Mouse (Mus musculus) liver, adult (tissue): Measurements from ENCODE around the gene Ccl9.

Experiments used
- GATA4 ChIP-seq: IDR thresholded peaks from 2 replicates; pipeline ENCODE4 v1.6.1; 2014; ENCODE audit warnings: mild to moderate bottlenecking, low read length; ENCODE audit not compliant: insufficient replicate concordance

The Ccl9 gene

DNA sequence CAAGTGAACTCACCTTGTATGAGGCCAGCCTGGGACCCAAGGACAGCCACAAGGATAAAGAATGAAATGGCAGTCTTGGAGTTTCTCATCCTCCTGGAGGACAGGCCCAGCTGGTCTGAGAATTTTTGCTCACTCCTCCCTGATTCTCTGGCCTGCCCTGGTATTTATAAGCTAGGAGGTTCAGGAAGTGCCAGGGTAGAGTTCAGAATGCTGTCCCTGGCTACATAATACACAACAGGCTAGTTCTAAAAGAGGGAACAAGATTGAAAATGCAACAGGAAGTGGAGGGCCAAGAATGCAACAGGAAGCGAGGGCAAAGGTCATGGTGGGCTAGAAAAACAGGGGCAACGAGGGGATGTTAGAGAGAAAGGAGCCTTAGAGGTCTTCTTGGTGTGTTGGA is 14.4 kb upstream of the Ccl9 start, which contains the start of gene Ccl6:
Gene Ccl6, minus strand, starts transcription at position 235 of the 400 bp plus-strand sequence.
- TF ChIP-seq GATA4, result no peak

DNA sequence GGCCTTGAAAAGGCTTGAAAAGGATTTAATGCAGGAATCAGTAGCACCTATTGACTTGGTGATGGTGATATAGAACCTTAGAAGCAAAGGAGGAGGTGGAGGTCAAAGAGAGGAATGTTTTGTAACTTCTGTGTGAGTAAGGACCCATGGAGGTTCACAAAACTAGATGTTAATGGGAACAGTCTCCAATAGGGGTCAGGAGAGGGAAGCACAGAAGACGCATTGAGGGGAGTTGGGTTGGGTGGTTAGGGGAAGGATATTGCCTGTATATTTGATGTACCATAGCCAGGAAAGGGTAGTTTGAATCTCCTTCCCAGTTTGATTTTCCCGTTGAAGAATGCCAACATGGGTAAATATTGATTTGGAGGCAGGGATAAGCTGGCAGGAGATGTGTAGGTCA is 5.8 kb upstream of the Ccl9 start:
- TF ChIP-seq GATA4, result no peak

DNA sequence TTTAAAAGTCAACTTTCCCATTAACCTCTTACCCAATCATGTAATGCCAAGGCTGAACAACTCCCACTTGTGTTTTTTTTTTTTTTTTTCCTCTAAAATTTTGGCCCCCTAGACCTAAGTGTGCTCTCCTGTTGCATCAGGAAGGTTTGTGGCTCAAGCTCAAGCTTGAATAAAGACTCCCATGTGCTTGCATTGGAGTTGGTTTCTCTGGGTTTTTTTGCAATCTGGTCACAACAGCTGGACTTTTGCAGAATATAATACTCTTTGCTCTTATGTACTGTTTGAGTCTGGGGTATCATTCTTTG is 5.0 kb upstream of the Ccl9 start:
- no peak for TF ChIP-seq GATA4

DNA sequence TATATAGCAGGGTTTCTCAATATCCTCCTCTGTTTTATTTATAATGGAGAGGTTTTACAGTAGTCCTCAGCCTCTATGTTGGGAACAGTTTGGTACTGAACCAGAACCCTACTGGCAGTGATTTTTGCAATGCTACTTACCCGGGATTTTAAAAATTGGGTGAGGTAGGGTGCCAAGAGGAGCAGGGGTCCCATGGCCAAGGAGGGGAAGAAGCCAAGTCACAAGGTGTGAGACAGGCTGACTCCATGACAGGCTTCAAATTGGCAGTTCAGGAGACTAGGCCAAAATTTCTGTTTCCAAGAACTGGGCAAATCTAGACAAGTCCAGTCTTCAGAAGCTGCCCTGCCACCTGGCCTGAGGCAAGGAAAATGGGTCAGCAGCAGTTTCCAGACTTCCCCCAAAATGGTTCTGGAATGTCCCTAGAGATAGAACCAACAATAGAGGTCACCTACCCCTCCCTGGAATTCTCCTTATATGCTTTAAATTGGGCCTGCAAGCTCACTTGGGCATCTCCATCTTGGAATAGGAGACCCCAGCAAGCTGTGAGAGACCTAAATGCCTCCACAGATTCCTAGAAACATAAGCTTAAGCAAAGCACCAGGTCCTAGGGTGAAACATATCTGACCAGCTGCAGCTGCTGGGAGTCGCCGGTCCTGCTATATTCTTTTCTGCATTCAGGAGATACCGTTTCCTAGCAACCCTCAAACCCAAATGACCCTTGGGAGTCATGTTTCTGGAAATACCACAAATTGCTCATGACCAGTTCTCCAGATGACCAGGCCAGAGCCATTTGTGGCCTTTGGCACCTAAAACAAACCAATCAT is 4.4 kb upstream of the Ccl9 start:
- TF ChIP-seq GATA4, result no peak; the same call in 1 of the 2 replicates

DNA sequence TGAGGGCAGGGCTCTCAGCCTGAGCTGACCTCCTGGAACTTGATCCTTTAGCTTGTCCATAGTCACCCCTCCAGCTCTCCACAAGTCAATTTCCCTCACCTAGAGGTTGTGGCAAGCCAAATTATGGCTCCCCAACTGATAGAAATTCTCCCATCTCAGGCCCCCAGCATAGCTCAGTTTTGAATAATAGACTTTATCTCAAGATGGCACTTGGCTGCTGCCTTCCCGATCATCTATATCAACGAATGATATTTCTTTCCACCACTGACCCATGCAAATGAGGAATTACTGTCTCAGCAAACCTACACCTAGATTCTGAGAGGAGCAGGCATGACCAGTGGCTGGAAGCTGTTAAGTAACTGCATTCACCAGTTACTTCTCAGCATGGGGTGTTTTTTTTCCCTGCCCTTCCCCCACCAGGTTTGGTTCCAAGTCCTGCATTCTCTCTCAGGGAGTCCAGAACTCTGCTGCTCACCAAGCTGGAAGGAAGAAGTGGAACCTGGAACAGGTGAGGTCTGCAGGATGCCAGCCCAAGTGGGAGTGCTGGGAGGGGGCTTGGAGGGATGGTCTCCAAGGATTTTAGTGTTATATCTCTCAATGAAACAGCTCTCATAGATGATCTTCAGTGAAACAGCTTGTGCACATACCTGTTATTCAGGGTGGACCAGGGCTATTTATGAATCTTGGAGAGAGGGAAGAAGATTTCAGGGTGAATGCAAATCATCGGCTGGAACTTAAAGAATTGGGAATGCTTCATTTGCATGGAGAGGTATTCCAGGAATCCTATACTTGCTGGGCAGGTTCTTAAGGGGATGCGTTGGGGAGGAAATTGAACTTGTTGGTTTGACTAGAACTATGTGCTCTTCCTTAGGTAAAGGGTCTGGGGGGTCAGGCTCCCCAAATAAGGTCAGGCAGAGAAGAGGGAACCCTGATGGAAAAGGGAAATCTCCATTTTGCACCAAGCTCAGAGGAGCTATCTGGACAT is 3.5 kb upstream of the Ccl9 start:
- no peak for TF ChIP-seq GATA4

DNA sequence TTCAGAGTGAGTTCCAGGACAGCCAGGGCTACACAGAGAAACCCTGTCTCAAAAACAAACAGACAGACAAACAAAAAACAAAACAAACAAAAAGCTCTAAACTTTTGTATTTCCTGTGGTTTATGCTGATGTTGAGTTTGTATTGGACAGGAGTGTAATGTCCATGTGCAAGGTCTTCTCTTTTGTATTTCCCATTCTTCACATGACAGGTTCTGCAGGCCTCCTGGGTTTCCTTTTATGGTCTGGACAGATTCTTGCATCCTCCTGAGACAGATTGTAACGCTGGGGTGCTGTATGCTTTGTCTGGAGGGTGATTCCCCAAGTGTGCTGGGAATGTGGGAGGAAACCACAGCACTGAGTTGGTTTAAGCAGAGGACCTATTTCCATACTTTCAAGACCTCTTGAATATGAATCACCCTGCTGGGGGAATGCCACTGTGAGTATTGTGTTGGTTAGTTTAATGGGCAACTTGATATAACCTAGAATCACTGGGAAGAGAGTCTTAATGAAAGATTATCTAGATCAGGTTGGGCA is 2.3 kb upstream of the Ccl9 start:
- TF ChIP-seq GATA4, result no peak

GRCm38 (mm10) chr11:83578999-83579398 is 563 bp upstream of the Ccl9 start:
- no peak for TF ChIP-seq GATA4

- no peak for TF ChIP-seq GATA4
Observed at GRCm38 (mm10) chr11:83576927-83577555, 1.4 kb downstream of the Ccl9 start.

DNA sequence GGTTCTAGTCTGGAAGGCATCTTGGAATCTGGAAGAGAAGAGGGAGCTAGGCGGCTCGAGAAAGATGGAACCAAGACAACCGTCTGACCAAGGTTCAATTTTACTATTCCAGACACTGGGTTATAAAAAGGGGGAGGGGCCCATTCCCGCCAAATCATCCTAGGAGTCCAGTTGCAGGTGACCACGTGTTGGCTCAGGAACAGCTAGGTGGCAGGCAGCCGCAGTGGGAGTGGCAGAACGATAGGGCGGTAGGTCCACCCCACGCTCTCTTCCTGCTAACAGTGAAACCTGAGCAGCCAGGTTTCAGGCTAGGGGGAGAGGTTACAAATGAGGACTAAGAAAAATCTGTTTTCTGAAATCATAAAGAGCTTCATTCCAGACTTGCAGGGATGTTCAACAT is 5.6 kb downstream of the Ccl9 start:
- TF ChIP-seq GATA4, result no peak

GRCm38 (mm10) chr11:83572223-83572622 is 6.2 kb downstream of the Ccl9 start:
- no peak for TF ChIP-seq GATA4

GRCm38 (mm10) chr11:83570189-83570588 is 8.2 kb downstream of the Ccl9 start:
- TF ChIP-seq GATA4, result no peak

- no peak for TF ChIP-seq GATA4
Observed at GRCm38 (mm10) chr11:83569249-83569648, 9.2 kb downstream of the Ccl9 start.

DNA sequence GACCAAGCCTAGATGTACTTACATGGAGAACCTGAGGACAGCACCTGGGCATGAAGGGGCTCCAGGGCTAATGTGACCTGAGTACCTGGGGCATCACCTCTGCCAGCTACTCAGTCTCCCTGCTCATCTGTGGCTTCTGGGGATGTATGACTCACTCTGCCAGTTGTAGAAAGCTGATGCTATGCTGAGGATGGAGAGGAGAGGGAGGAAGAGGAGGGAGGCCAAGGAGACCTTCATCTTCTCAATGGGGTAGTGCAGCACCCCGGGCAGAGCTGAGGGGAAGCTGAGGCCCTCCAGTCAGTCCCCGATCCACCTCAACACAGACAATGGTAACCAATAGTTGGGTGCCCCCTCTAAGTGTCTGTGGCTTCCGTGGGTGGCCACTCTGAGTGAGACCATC is 9.7 kb downstream of the Ccl9 start:
- TF ChIP-seq GATA4, result no peak

DNA sequence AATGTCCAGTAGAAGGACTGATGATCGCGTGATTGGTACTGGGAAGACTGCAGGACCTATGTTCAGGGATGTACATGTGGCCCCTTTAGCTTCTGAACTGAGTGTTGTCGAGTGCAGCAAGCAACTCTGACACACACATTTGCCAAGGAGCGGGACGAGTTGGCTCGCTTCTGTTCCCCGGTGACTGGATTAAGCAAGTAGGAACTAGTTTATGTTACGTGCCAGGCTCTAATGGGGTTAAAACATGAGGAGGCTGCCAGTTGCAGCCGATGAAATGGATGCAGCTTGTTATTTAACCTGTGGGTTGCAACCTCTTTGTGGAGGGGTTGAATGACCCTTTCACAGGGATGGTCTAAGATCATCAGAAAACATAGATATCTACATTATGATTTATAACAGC is 10.4 kb downstream of the Ccl9 start:
- TF ChIP-seq GATA4, result no peak

DNA sequence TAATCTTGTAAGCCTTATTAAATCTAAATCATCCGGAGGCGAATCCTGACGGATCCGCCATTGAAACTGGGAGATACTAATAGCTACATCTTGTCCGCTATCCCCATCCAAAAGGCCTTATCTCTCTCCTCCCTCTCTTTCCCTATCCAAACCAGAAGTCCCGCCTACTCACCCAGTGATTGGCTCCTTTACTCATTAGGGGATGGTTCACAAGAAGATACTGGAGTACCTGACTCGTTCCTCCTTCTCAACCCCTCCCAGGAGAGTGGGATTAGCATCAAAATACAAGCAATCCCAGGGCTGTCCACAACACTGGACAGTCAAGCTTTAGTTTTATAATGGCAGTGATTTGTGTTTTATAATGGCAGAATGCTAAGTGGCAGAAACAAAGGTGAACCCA is 11.1 kb downstream of the Ccl9 start:
- TF ChIP-seq GATA4, result no peak
